ENCODE assay signal across 11 mouse cellular contexts in genomic region chr4:139054300-139054923, GRCm38 (mm10). TPM values are rescaled to one million over a fixed set of nuclear protein-coding genes. Genes with fewer than 3 reads are reported as not detected.
DNase-seq lines count a peak whose midpoint lies in the region; ATAC-seq lines count a peak whose summit lies in the region.
"Had no signal": no experiment of that assay in that cellular context is flagged by ENCODE, and none has a peak within 500 bp of the region (broad histone marks: within the 10 kb centered on the region; RNA-seq: fewer than 3 reads in every experiment).

No protein-coding gene starts in this region.

- WGBS in midbrain, embryonic 14.5 days, result 43% methylated on average over 9 of the region's 9 CpGs

- ATAC-seq in midbrain, embryonic 14.5 days (ENCODE audit: low FRiP score, low TSS enrichment), result no peak; the same call in 1 of the 2 replicates

- no peaks in the 10 kb centered on the region for H3K27me3 ChIP-seq in midbrain, embryonic 14.5 days (ENCODE audit: control insufficient read depth, insufficient read depth, low read length)

- H3K9ac ChIP-seq in midbrain, embryonic 14.5 days (replicated peaks; ENCODE audit: low read length), result no peak overlapping the region

- H3K4me3 ChIP-seq in midbrain, embryonic 14.5 days (replicated peaks; ENCODE audit: low read depth, low read length), result no peak overlapping the region

- H3K36me3 ChIP-seq in midbrain, embryonic 14.5 days (ENCODE audit: control insufficient read depth, insufficient read depth, low read length), result no peaks in the 10 kb centered on the region

- peak overlapping the region; percentile 10; the same call in 1 of the 2 replicates for H3K27ac ChIP-seq in midbrain, embryonic 14.5 days (replicated peaks; ENCODE audit: low read depth, low read length)

- H3K4me1 ChIP-seq in midbrain, embryonic 14.5 days (ENCODE audit: control insufficient read depth, insufficient read depth, low read length), result peaks cover 4% of the 10 kb centered on the region; the same call in 1 of the 2 replicates

- H3K4me2 ChIP-seq in midbrain, embryonic 14.5 days (ENCODE audit: low read length), result no peak overlapping the region
- H3K4me2 ChIP-seq: liver, embryonic 11.5 days had no signal

- no peaks in the 10 kb centered on the region for H3K9me3 ChIP-seq in midbrain, embryonic 14.5 days (ENCODE audit: control insufficient read depth, low read length)

- peak; percentile 29 to 47 for DNase-seq in cerebellum, postnatal 25 days
- no peak for DNase-seq in cerebellum, adult 9-11 months
- peak; percentile 79 for DNase-seq in Muller cell, postnatal 12 days (ENCODE audit: inconsistent ontology term)
- peak; percentile 55 for DNase-seq in heart, postnatal 4 days
- DNase-seq in midbrain, embryonic 14.5 days, result peak; percentile 79
- no peak for DNase-seq in gastrocnemius, postnatal 25 days
- DNase-seq in thymus, postnatal 0 days (ENCODE audit: low spot score), result no peak
- no peak for DNase-seq in thymus, postnatal 36 days
- DNase-seq: embryo, embryonic 11 days had no signal

RNA-seq across cellular contexts. Expression of gene Htr6, which starts 21.0 kb away (rescaled TPM):
- total RNA-seq in heart, postnatal 4 days (2021), result not detected
- 0.32 and 0.57 TPM in 2 replicates for polyA plus RNA-seq in midbrain, embryonic 14.5 days (2014; fragmentation: Nextera tagmentation; extraction: Ambion mirVana)
- total RNA-seq in gastrocnemius, postnatal 25 days (2021), result not detected
- not detected in 2 replicates for polyA plus RNA-seq in thymus, postnatal 0 days (2015; fragmentation: Nextera tagmentation; extraction: Ambion mirVana)
- total RNA-seq: granulocyte monocyte progenitor cell, adult 5-6 weeks had no signal
- polyA plus RNA-seq: liver, embryonic 11.5 days had no signal

RNA-seq across cellular contexts. Expression of gene Nbl1, which starts 38.4 kb away (rescaled TPM):
- total RNA-seq in heart, postnatal 4 days (2021), result 10 to 100 TPM; 19.6 to 20.8 TPM
- 12.8 and 27.5 TPM in 2 replicates for polyA plus RNA-seq in midbrain, embryonic 14.5 days (2014; fragmentation: Nextera tagmentation; extraction: Ambion mirVana)
- 10 to 100 TPM; 23.4 to 25.1 TPM for total RNA-seq in gastrocnemius, postnatal 25 days (2021)
- polyA plus RNA-seq in thymus, postnatal 0 days (2015; fragmentation: Nextera tagmentation; extraction: Ambion mirVana), result 19.8 and 20.9 TPM in 2 replicates
- total RNA-seq: granulocyte monocyte progenitor cell, adult 5-6 weeks had no signal

Comparison
In these comparisons a context has a peak if more than half of its experiments do, and no peak if none do; other contexts are left out.
1. DNase-seq: peak in cerebellum, postnatal 25 days (2 of 2), Muller cell, postnatal 12 days (single experiment), heart, postnatal 4 days (single experiment) and midbrain, embryonic 14.5 days (single experiment); none in cerebellum, adult 9-11 months (single experiment), gastrocnemius, postnatal 25 days (single experiment), thymus, postnatal 0 days (single experiment) and thymus, postnatal 36 days (0 of 2).